Mouse (Mus musculus): ENCODE data around the gene Nat8.
"Not testable (repeated sequence)": the region's sequence is repeated elsewhere in the genome, so short reads cannot be mapped to it uniquely, and the experiment has no call there.

DNA sequence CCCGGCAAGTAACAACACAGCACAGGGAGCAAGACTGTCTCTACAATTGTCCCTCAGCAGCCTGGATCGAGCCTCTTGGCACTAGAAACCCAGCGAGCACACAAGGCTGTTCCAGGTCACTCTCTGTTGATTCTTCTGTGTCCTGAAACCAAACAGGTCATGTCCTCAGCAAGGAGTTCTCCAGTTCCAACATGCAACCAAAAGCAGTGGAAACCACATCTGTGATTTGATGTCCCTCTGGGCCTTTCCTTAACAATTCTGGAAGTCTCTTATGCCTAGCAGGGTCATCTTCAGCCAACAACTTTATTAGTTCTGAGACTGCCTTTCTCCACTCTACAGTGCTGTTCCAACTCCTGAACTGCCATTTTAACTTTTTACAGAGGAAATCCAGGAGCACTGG, 34.3 kb upstream of the Nat8 start:
- TF ChIP-seq CTCF (conservative IDR thresholded peaks at IDR 0.05; ENCODE audit: low read length); POU5F1 (IDR thresholded peaks at IDR 0.05; ENCODE audit: borderline replicate concordance, low read length): not testable (repeated sequence)
